Mouse (Mus musculus) C2C12 (cell line): ENCODE measurements around the gene Nipbl.

Experiments
- CEBPB ChIP-seq: IDR thresholded peaks from one replicate; pipeline ENCODE4 v1.6.1; 2011; ENCODE audit warnings: low read depth, mild to moderate bottlenecking, control low read depth, moderate library complexity
- CTCF ChIP-seq: IDR thresholded peaks from one replicate; pipeline ENCODE4 v1.5.1; 2011; ENCODE audit not compliant: control insufficient read depth, insufficient read depth, insufficient read length
- MAX ChIP-seq: IDR thresholded peaks from one replicate; pipeline ENCODE4 v1.6.1; 2011; ENCODE audit warnings: mild to moderate bottlenecking, control low read depth
- MYOD1 ChIP-seq: IDR thresholded peaks from one replicate; pipeline ENCODE4 v1.6.1; 2011; ENCODE audit warnings: low read depth; ENCODE audit not compliant: control insufficient read depth, insufficient read length
- USF1 ChIP-seq: IDR thresholded peaks from one replicate; pipeline ENCODE4 v1.6.1; 2011; ENCODE audit warnings: low read depth, mild to moderate bottlenecking, control low read depth, moderate library complexity

DNA sequence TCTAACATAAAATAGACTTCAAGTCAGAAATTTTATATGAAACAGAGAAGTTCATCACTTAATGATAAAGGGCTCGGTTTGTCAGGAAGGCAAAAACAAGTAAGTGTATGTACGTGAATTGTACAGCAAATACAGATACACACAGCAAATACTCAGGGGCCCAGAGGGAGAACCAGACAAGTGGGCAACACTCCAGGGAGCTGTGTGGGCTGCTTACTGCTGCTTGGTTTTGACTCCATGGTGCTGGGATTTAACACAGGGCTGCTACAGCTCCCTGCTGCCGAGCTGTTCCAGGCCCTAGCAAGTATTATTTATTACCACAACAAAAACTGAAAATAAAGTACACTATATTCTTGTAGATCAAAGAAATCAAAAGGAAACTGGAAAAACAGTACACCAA is 177.1 kb downstream of the Nipbl start:
- TF ChIP-seq CEBPB (no peak), CTCF (no peak), MYOD1 (no peak), USF1 (no peak), MAX (no peak)
